Mouse (Mus musculus): Measurements from ENCODE around the gene Ints11.

DNA sequence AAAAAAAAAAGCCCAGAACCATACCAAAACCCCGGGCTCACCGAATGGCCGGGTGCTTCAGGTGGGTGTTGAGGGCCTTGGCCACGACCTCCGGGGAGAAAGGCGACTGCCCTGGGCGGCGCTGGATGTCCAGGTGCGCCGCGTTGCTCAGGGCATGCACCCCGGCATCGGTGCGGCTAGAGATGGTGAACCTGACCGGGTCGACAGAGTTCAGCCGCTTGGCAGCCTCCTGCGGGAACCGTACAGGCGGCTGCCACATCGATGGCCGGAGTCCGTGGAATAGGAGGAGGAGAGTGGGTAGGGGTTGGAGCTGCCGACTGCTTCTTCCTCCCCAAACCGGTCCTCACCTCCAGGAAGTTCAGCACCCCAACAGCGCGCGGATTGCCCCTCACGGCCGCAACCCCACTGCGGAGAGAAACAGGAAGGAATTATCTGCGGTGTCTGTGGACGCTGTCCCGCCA is 21.7 kb downstream of the Ints11 start:
- TF ChIP-seq CTCF (IDR thresholded peaks at IDR 0.05; ENCODE audit: insufficient read depth, low read depth, low read length) (no peak), POLR2A (IDR thresholded peaks at IDR 0.05; ENCODE audit: insufficient read depth, low read depth, low read length) (no peak)

Data from olfactory bulb, adult 2 months (tissue).